Mouse (Mus musculus) CD4-positive helper T cell, adult 2 months (primary cell): Measurements from ENCODE around the gene Obox6.

Source experiments
- DNase-seq: peaks from one replicate; pipeline ENCODE4 v3.0.0-alpha.2; 2012; ENCODE audit warnings: low read depth, missing footprints, low spot score

The Obox6 gene

DNA sequence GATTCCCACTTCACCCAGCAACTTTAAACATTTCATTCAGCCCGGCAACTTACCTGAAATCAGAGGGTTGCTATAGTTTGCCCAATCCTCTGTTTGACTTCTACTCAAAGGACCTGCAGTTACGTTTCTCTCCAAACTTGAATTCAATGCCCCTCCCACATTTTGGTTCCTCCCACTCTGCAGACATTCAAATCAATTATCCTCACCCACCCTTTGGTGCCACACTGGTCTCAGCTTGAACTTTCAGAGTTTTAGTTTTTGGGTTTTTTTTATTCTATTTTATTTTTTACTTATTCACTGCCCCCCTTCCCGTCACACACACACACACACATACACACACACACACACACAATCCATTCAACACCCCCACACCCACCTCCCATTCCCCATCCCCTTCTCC is at the start of gene Obox6:
TSS of gene Obox6 (minus strand) at position 101 of the 400 bp plus-strand sequence.
- DNase-seq, result no peak

DNA sequence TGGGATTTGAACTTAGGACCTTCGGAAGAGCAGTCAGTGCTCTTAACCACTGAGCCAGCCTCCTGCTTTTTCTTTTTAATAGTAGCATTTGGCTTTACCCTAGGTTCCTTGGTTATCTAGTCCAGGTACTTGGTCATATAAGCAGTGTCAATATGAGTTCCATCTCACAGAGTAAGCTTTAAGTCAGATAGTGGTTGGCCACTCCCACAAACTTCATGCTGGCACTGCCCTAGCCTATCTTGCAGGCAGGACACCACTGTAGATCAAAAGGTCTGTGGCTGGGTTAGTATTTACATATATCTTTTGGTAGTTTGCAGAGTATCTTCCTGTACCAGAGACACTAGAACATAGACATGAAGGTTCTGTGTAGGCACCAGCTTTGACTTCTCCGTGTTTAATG is 44.6 kb upstream of the Obox6 start:
- DNase-seq, result no peak

- DNase-seq, result no peak
Observed at GRCm38 (mm10) chr7:15882317-15882716, 42.8 kb upstream of the Obox6 start, which contains the start of gene Crxos. TSS of gene Crxos (plus strand) at chr7:15882617.

- DNase-seq, result no peak
Observed at GRCm38 (mm10) chr7:15881831-15882230, 42.4 kb upstream of the Obox6 start.

DNA sequence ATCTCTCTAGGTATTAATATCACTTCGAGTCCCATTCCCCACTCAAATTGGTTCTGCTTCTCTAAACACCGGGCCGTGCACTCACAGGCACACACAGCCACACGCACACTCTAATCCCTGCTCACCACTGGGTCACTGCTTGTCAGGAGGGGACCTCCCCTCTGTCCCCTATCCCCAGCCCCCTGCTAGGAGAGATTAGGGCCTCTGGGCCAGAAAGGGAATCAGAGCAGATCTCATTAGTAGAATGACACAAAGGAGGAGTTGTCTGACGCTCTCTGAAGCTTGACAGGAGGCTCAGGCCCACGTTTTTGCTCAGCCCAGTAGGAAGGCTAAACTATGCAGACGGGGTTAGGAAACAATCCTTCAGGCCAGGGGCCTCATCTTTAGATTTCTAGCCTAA is 41.9 kb upstream of the Obox6 start:
- DNase-seq, result no peak

GRCm38 (mm10) chr7:15879756-15880155 is 40.3 kb upstream of the Obox6 start, which contains the start of gene Crx:
TSS of gene Crx (minus strand) at chr7:15879968.
- no peak for DNase-seq

DNA sequence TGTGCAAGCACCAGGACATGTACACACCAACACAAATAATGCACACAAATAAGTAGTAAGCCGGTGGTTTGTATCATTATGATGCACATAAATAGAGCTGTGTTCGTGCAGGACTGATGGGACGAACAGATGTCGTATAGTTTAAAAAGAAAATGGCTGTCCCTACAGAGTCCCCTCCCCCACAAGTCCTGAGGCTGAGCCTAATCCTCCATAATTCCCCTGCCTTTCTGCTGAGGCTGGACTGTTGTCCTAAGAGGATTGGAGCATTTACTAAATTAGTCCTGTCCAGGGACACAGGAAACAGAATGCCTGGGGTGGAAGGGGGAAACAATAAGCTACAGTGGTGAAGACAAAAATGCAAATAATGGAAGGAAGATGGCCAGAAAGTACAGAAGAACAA is 24.6 kb upstream of the Obox6 start:
- no peak for DNase-seq

- DNase-seq, result no peak
Observed at GRCm38 (mm10) chr7:15859657-15860056, 20.2 kb upstream of the Obox6 start.
